Mouse (Mus musculus) lung, adult 2 months (tissue): ENCODE measurements around the gene Slc5a2. TPM values are rescaled to one million over a fixed set of nuclear protein-coding genes. Genes with fewer than 3 reads are reported as not detected.

Source experiments
- DNase-seq: peaks from one replicate; pipeline ENCODE4 v3.0.0; 2022
- H3K4me1 ChIP-seq: fragments of 200-500 bp; 2 replicates; pipeline ENCODE4 v1.6.1; 2011; ENCODE audit warnings: low read length; ENCODE audit not compliant: control insufficient read depth, insufficient read depth
- H3K4me3 ChIP-seq: fragments of 200-500 bp; replicated peaks from 2 replicates; pipeline ENCODE3; 2011; ENCODE audit warnings: low read depth, mild to moderate bottlenecking, control low read depth, low read length; ENCODE audit errors: extremely low read depth
- CTCF ChIP-seq: fragments of 200-500 bp; IDR thresholded peaks from 2 replicates; pipeline ENCODE4 v1.5.1; 2011; ENCODE audit warnings: mild to moderate bottlenecking, low read length, control low read depth; ENCODE audit not compliant: insufficient read depth
- POLR2A ChIP-seq: fragments of 200-500 bp; IDR thresholded peaks from 2 replicates; pipeline ENCODE4 v1.6.1; 2011; ENCODE audit warnings: low read depth, mild to moderate bottlenecking, control low read depth, low read length, borderline replicate concordance; ENCODE audit errors: extremely low read depth
- WGBS: fragments of 180-500 bp; shearing (Covaris S2); methylation state at CpG from one replicate; pipeline ENCODE4 v1.1.7; 2018; 5-methylcytosine and 5-hydroxymethylcytosine counted together
- polyA plus RNA-seq: library from polyadenylated mRNA; depleted of rRNA; stranded (reverse); fragments of >200 nt; gene quantifications from 2 replicates; pipeline ENCODE4 v1.2.3, GENCODE M21; 2012; rRNA removed

Gene Slc5a2
- 0.09 and 0.24 TPM in 2 replicates for polyA plus RNA-seq

DNA sequence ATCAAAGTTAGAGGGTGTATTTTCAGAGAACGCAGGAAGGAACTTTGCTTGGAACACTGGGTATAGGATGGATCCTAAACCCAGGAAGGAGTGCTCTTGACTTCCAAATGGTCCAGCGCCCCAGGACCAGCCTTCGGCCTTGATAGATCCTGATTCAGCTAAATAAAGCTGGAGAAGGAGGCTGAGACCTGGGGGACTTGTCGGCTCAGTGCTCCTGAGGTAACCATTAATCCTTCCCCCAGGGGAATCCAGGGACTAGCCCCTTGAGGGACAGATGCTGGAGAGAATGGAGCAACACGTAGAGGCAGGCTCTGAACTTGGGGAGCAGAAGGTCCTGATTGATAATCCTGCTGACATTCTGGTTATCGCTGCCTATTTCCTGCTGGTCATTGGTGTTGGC is at the start of gene Slc5a2:
Gene Slc5a2, plus strand, starts transcription at position 247 of the 400 bp plus-strand sequence.
- TF ChIP-seq CTCF (no peak), POLR2A (no peak)
- no peak for DNase-seq
- Histone ChIP-seq H3K4me1 (no peaks in the 10 kb centered on the region), H3K4me3 (no peak within 1 kb of the TSS)
- WGBS = 82% methylated on average over 6 of the region's 6 CpGs

- no peak for DNase-seq
- H3K4me1 ChIP-seq = no peaks in the 10 kb centered on the region
- no peak for TF ChIP-seq POLR2A
- TF ChIP-seq CTCF = no peak
- H3K4me3 ChIP-seq = no peak overlapping the region
- 59% methylated on average over 4 of the region's 4 CpGs for WGBS
Measured at GRCm38 (mm10) chr7:128219952-128220351, 45.5 kb upstream of the Slc5a2 start.

DNA sequence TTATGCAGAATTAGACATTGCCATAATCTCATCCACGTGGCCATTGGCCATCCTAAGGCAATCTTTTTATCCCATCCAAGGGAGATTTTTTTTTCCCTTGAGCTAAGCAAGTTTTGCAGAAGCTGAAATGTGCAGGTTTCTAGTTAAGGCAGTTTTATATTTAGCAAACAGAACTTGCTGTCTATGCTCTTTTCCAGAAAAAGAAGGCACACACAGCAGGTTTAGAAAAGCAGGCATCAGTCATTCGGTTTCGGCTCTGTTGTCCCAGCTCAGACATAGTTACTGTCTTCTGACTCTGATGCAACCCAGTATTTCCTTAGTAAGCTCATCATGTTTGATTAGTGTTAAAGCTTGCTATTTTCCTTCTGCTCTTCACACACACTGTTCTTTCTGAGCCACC is 44.5 kb upstream of the Slc5a2 start:
- DNase-seq = no peak
- Histone ChIP-seq H3K4me3 (no peak overlapping the region), H3K4me1 (no peaks in the 10 kb centered on the region)
- no peak for TF ChIP-seq CTCF
- TF ChIP-seq POLR2A = no peak
- WGBS = 79% methylated on average over 3 of the region's 3 CpGs

DNA sequence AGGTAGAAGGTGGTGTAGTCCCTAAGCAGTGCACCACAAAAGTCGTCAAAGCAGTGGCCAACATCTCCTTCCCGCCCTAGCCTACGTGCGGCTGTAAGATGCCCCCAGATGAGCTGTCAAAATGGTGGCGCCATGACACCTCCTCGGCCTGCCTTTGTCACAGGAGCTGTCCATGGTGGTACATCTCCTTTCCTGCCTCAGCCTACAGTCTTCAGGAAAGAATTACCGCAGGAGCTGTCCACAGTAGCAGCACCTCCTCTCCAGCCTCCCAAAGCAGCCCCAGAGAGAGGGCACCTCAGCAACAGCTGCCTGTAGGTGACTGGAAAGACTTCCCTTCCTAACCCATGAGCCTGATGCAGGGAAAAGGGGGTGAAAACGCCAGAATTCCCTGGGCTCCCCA is 33.7 kb upstream of the Slc5a2 start:
- Histone ChIP-seq H3K4me1 (no peaks in the 10 kb centered on the region), H3K4me3 (no peak overlapping the region)
- no peak for DNase-seq
- 39% methylated on average over 8 of the region's 8 CpGs for WGBS
- TF ChIP-seq CTCF = no peak
- no peak for TF ChIP-seq POLR2A

GRCm38 (mm10) chr7:128234796-128235195 is 30.7 kb upstream of the Slc5a2 start:
- TF ChIP-seq CTCF (no peak), POLR2A (no peak)
- 78% methylated on average over 2 of the region's 2 CpGs for WGBS
- Histone ChIP-seq H3K4me1 (no peaks in the 10 kb centered on the region), H3K4me3 (no peak overlapping the region)
- DNase-seq = no peak

DNA sequence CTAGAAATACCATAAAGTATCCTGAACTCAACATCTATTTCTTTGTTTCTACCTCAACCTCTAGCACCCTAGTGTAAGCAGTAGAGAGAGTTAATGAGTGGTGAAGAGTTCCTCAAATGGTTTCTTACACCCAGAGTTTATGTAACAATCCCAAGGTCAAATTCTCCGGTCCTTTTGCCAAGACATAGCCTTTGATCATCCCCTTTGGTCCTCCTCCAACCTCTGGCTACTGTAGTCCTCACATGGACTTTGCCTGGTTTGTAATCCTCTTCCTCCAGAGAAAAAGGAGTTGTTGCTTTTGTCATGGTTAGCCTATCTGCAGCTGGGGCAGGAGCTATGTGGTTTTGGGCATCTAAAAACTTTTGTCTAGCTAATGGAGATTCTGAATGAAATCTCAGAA is 30.0 kb upstream of the Slc5a2 start:
- TF ChIP-seq POLR2A (no peak), CTCF (no peak)
- DNase-seq = no peak
- Histone ChIP-seq H3K4me3 (no peak overlapping the region), H3K4me1 (no peaks in the 10 kb centered on the region)
- 70% methylated on average over 1 of the region's 1 CpGs for WGBS

- 91% methylated on average over 13 of the region's 13 CpGs for WGBS
- no peak for DNase-seq
- Histone ChIP-seq H3K4me1 (no peaks in the 10 kb centered on the region), H3K4me3 (no peak overlapping the region)
- TF ChIP-seq CTCF (no peak), POLR2A (no peak)
Measured at GRCm38 (mm10) chr7:128236426-128236825, 29.0 kb upstream of the Slc5a2 start.

DNA sequence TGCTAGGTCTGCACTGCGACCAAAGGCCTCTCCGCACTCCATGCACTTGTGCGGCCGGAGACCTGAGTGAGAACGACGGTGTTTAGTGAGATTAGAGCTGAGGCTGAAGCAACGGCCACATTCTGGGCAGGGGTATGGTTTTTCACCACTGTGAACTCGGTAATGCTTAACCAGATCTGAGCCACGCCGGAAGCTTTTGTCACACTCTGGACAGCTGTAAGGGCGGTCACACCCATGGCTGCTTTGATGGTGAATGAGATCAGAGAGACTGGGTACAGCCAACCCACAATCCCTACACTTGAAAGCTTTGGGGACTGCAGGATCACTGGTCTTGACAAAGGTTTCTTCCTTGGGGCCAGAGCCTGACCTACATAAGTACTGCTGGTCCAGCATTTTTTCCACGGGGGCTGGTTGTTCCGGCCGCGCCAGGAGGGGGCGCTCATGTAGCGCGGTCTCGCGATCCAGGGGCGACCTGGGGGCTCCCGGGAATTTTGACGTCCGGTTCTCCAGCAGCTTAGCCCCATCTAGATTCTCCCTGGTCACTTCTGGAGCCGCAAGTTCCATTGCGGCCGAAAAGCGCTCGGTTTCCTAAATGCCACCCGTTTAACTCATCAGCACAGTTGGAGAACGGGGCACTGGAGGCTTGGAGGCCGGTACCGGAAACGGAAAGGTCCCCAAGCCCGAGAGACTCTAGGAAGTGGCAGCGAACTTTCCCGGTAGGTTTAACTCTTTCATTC is 28.4 kb upstream of the Slc5a2 start, which contains the start of gene Armc5:
Gene Armc5, plus strand, starts transcription at position 487 of the 737 bp plus-strand sequence.
- TF ChIP-seq CTCF = peak; percentile 50; the same call in 1 of the 2 replicates
- 0 out of 2 replicates have a peak, but pooled peaks have one; percentile 32 for TF ChIP-seq POLR2A
- H3K4me1 ChIP-seq = no peaks in the 10 kb centered on the region
- peak; percentile 90 for DNase-seq
- 22% methylated on average over 37 of the region's 37 CpGs for WGBS
- peak within 1 kb of the TSS; percentile 85 for H3K4me3 ChIP-seq

DNA sequence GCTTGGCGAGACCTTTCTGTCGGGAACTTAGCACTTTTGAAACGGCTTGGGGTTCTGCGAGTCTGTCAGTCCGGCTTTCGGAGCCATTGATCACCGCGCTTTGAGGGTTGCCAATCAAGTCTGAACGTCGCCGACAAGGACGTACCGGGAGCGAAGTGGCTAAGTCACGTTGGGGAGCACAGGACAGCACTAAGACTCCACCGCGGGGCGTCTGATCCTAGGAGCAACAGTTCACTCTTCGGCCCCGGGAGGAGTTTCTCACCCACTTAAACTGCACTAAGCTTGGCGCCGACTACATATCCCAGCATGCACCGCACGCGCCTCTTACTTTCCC is 27.9 kb upstream of the Slc5a2 start:
- DNase-seq = no peak
- TF ChIP-seq CTCF = no peak
- TF ChIP-seq POLR2A = no peak
- Histone ChIP-seq H3K4me1 (no peaks in the 10 kb centered on the region), H3K4me3 (peak overlapping the region; percentile 85)
- under 1% methylated on average over 25 of the region's 25 CpGs for WGBS
